ENCODE assay signal across 25 mouse cellular contexts in genomic region chr12:112757896-112758295, GRCm38 (mm10). TPM values are rescaled to one million over a fixed set of nuclear protein-coding genes. Genes with fewer than 3 reads are reported as not detected.
DNase-seq lines count a peak whose midpoint lies in the region.
"Had no signal": no experiment of that assay in that cellular context is flagged by ENCODE, and none has a peak within 500 bp of the region (broad histone marks: within the 10 kb centered on the region; RNA-seq: fewer than 3 reads in every experiment).

No protein-coding gene starts in this region.

- WGBS in heart, embryonic 10.5 days, result 79% methylated on average over 5 of the region's 5 CpGs

- H3K9me3 ChIP-seq in heart, embryonic 10.5 days, result no peaks in the 10 kb centered on the region
- H3K9me3 ChIP-seq: embryonic facial prominence, embryonic 13.5 days; embryonic facial prominence, embryonic 15.5 days; forebrain, embryonic 12.5 days had no signal

- no peaks in the 10 kb centered on the region for H3K27me3 ChIP-seq in heart, embryonic 10.5 days (ENCODE audit: insufficient read depth, poor library complexity, severe bottlenecking)
- H3K27me3 ChIP-seq: embryonic facial prominence, embryonic 13.5 days; embryonic facial prominence, embryonic 15.5 days; forebrain, embryonic 12.5 days had no signal

- intact Hi-C loops in heart, postnatal 14 days (cut with DNase I), result no loop called here
- intact Hi-C loops in left cerebral cortex, postnatal 4 days (cut with DNase I), result no loop called here

- peaks cover 4% of the 10 kb centered on the region; the same call in 1 of the 2 replicates for H3K4me1 ChIP-seq in heart, embryonic 10.5 days
- H3K4me1 ChIP-seq: embryonic facial prominence, embryonic 13.5 days; embryonic facial prominence, embryonic 15.5 days had no signal

- peak; percentile 56 for DNase-seq in heart, embryonic 10.5 days (ENCODE audit: low spot score)
- no peak for DNase-seq in heart, postnatal 14 days
- DNase-seq in left cerebral cortex, postnatal 4 days, result peak; percentile 0
- no peak for DNase-seq in left cerebral cortex, adult 18-20 months (ENCODE audit: low spot score in 2 of 2)
- DNase-seq in thymus, postnatal 4 days, result peak; percentile 3
- DNase-seq in thymus, postnatal 10 days (ENCODE audit: low spot score in 2 of 2), result no peak
- DNase-seq in urinary bladder, postnatal 4 days (ENCODE audit: low spot score in 2 of 2), result peak; percentile 9 to 50
- no peak for DNase-seq in urinary bladder, adult 18-20 months (ENCODE audit: low spot score in 2 of 2)
- DNase-seq: adrenal gland, adult 2 months; adrenal gland, postnatal 10 days; adrenal gland, postnatal 25 days; cerebellum, adult 11 months; cerebellum, adult 18-20 months; cerebellum, adult 8-10 months; cerebellum, adult 9-11 months; cerebellum, postnatal 14 days; cerebellum, postnatal 36 days; embryo, embryonic 11 days had no signal

- H3K36me3 ChIP-seq in heart, embryonic 10.5 days, result no peaks in the 10 kb centered on the region
- H3K36me3 ChIP-seq: embryonic facial prominence, embryonic 13.5 days; embryonic facial prominence, embryonic 15.5 days; forebrain, embryonic 10.5 days; forebrain, embryonic 12.5 days had no signal

- no peak overlapping the region for H3K4me3 ChIP-seq in heart, embryonic 10.5 days
- H3K4me3 ChIP-seq: embryonic facial prominence, embryonic 13.5 days; embryonic facial prominence, embryonic 15.5 days; erythroblast, embryonic 14.5 days; forebrain, embryonic 10.5 days; forebrain, embryonic 12.5 days had no signal

- H3K27ac ChIP-seq in heart, embryonic 10.5 days, result no peak overlapping the region
- H3K27ac ChIP-seq: embryonic facial prominence, embryonic 13.5 days; embryonic facial prominence, embryonic 15.5 days; forebrain, embryonic 10.5 days; forebrain, embryonic 12.5 days had no signal

RNA-seq across cellular contexts. Expression of gene Pld4, which starts 2.6 kb away (rescaled TPM):
- 0.57 and 2.9 TPM in 2 replicates for polyA plus RNA-seq in heart, embryonic 10.5 days (2016; fragmentation: Nextera tagmentation; extraction: Ambion mirVana)
- total RNA-seq in heart, postnatal 14 days (2021), result 1 to 10 TPM; 6.3 to 8.0 TPM
- total RNA-seq in left cerebral cortex, postnatal 4 days (2021), result 1 to 10 TPM; 6.2 to 6.6 TPM
- 1 to 10 TPM; 9.7 to 10.0 TPM for total RNA-seq in left cerebral cortex, adult 18-20 months (2021)
- polyA plus RNA-seq: C2C12 had no signal

RNA-seq across cellular contexts. Expression of gene Cep170b, which starts 37.6 kb away (rescaled TPM):
- 3.9 and 6.6 TPM in 2 replicates for polyA plus RNA-seq in heart, embryonic 10.5 days (2016; fragmentation: Nextera tagmentation; extraction: Ambion mirVana)
- 1 to 10 TPM; 8.6 to 9.9 TPM for total RNA-seq in heart, postnatal 14 days (2021)
- total RNA-seq in left cerebral cortex, postnatal 4 days (2021), result 100 to 1,000 TPM; 183 to 185 TPM
- 100 to 1,000 TPM; 267 to 284 TPM for total RNA-seq in left cerebral cortex, adult 18-20 months (2021)

RNA-seq across cellular contexts. Expression of gene Ahnak2, which starts 44.6 kb away (rescaled TPM):
- 0.53 and 0.71 TPM in 2 replicates for polyA plus RNA-seq in heart, embryonic 10.5 days (2016; fragmentation: Nextera tagmentation; extraction: Ambion mirVana)
- 10 to 100 TPM; 14.5 to 19.5 TPM for total RNA-seq in heart, postnatal 14 days (2021)
- 10 to 100 TPM; 28.1 to 28.2 TPM for total RNA-seq in left cerebral cortex, postnatal 4 days (2021)
- total RNA-seq in left cerebral cortex, adult 18-20 months (2021), result 1 to 10 TPM; 5.8 to 6.6 TPM
- total RNA-seq: common myeloid progenitor, adult 5-6 weeks had no signal

RNA-seq across cellular contexts. Expression of gene Clba1, which starts 50.8 kb away (rescaled TPM):
- polyA plus RNA-seq in heart, embryonic 10.5 days (2016; fragmentation: Nextera tagmentation; extraction: Ambion mirVana), result 13.0 and 14.9 TPM in 2 replicates
- 1 to 10 TPM; 1.9 to 2.2 TPM for total RNA-seq in heart, postnatal 14 days (2021)
- 10 to 100 TPM; 15.0 to 15.8 TPM for total RNA-seq in left cerebral cortex, postnatal 4 days (2021)
- 10 to 100 TPM; 19.6 to 22.1 TPM for total RNA-seq in left cerebral cortex, adult 18-20 months (2021)
- polyA plus RNA-seq: erythroblast, embryonic 14.5 days had no signal

Comparison
In these comparisons a context has a peak if more than half of its experiments do, and no peak if none do; other contexts are left out.
1. DNase-seq: peak in heart, embryonic 10.5 days (single experiment), left cerebral cortex, postnatal 4 days (single experiment), thymus, postnatal 4 days (single experiment) and urinary bladder, postnatal 4 days (2 of 2); none in heart, postnatal 14 days (0 of 2), left cerebral cortex, adult 18-20 months (0 of 2), thymus, postnatal 10 days (0 of 2) and urinary bladder, adult 18-20 months (0 of 2).
2. RNA of gene Cep170b, which starts 37.6 kb away (total RNA-seq): 267 to 284 TPM in left cerebral cortex, adult 18-20 months and 183 to 185 TPM in left cerebral cortex, postnatal 4 days; 8.6 to 9.9 TPM in heart, postnatal 14 days; every median in the first group is over 10 times any median in the second.